Mouse (Mus musculus): ENCODE measurements around the gene 4930524J08Rik. TPM values are rescaled to one million over a fixed set of nuclear protein-coding genes. Genes with fewer than 3 reads are reported as not detected.

The 4930524J08Rik gene
- polyA plus RNA-seq, 1 experiment from 2014 or later, result 2.4 TPM

DNA sequence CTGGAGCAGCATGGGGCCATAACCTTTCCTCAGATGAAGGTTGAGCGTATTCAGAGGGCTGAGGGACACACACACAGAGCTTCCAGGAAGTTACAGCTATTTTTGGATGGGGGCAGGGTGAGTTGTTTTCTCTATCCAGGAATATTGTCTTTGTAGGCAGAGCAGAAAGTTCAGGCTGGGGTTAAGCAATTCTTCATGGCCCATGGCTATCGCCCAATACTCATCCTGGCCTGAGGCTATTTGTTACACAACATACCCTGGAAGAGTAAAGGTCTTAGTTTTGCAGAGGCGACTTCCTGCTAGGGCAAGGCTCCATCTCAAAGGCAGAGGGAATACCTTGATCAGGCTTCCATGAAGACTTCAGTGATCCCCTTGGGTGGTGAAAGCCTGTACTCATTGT, 15.3 kb downstream of the 4930524J08Rik start:
- no peaks in the 10 kb centered on the region for H3K4me1 ChIP-seq (ENCODE audit: control insufficient read depth, insufficient read depth, low read length)
- no peaks in the 10 kb centered on the region for H3K27me3 ChIP-seq (ENCODE audit: control insufficient read depth, insufficient read depth, low read length)
- no peak overlapping the region for H3K4me2 ChIP-seq (replicated peaks; ENCODE audit: low read depth, low read length)
- H3K9ac ChIP-seq (replicated peaks; ENCODE audit: low read depth, low read length), result no peak overlapping the region
- no peak overlapping the region for H3K27ac ChIP-seq (ENCODE audit: low read length)
- no peaks in the 10 kb centered on the region for H3K9me3 ChIP-seq (ENCODE audit: control insufficient read depth, low read depth, low read length)
- no peak for ATAC-seq (ENCODE audit: insufficient number of reproducible peaks, insufficient read depth, low FRiP score, low read depth)
- no peaks in the 10 kb centered on the region for H3K36me3 ChIP-seq (ENCODE audit: control insufficient read depth, insufficient read depth, low read length)
- 80% methylated on average over 3 of the region's 3 CpGs for WGBS
- no peak overlapping the region for H3K4me3 ChIP-seq (ENCODE audit: low read depth, low read length)

DNA sequence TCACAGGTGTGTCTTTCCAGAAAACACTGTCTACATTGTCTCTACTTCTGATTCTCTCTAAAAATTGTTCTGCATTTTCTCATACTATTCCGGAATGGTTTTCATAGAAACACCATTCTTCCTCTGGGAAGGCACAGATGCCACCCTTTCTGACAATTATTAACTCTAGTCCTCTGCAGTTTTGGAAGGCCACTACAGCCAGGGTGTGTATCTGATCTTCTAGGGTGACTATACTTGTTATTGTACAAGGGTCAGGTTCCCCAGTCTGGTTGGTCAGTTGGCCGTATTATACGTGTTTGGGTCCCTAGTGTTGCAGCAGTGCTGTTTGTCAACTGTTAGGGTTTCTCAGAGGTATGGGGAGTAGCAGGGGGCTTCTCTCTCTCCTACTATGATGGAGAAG, 15.8 kb downstream of the 4930524J08Rik start:
- H3K36me3 ChIP-seq (ENCODE audit: control insufficient read depth, insufficient read depth, low read length), result no peaks in the 10 kb centered on the region
- ATAC-seq (ENCODE audit: insufficient number of reproducible peaks, insufficient read depth, low FRiP score, low read depth), result no peak

DNA sequence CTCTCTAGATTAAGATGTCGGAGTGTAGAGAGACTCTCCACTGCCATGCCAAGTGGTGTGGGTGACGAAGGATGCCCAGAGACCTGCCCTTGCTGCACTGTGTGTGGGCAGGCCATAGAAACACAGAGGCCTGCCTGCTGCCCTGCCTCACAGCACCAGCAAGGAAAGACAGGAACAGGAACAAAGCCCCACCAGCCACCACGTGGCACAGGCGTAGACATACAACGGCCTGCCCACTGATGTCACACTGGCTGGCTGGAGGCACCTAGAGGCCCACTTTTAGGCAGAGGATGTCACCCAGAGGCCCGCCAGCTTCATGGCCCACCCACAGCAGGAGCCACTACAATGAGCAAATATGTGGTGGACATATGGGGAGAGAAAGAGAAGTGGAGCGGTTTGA, 21.2 kb downstream of the 4930524J08Rik start:
- Histone ChIP-seq H3K27me3 (ENCODE audit: control insufficient read depth, insufficient read depth, low read length) (no peaks in the 10 kb centered on the region), H3K9me3 (ENCODE audit: control insufficient read depth, low read depth, low read length) (no peaks in the 10 kb centered on the region), H3K4me2 (replicated peaks; ENCODE audit: low read depth, low read length) (no peak overlapping the region), H3K36me3 (ENCODE audit: control insufficient read depth, insufficient read depth, low read length) (no peaks in the 10 kb centered on the region), H3K27ac (ENCODE audit: low read length) (no peak overlapping the region), H3K4me1 (ENCODE audit: control insufficient read depth, insufficient read depth, low read length) (0 out of 2 replicates have a peak, but pooled peaks cover 3% of the 10 kb centered on the region), H3K4me3 (ENCODE audit: low read depth, low read length) (no peak overlapping the region), H3K9ac (replicated peaks; ENCODE audit: low read depth, low read length) (no peak overlapping the region)
- ATAC-seq (ENCODE audit: insufficient number of reproducible peaks, insufficient read depth, low FRiP score, low read depth), result no peak
- WGBS, result 78% methylated on average over 7 of the region's 7 CpGs

More for the DNA sequence above, 15.8 kb downstream of the 4930524J08Rik start:
- no peak overlapping the region for H3K9ac ChIP-seq (replicated peaks; ENCODE audit: low read depth, low read length)
- no peak overlapping the region for H3K4me2 ChIP-seq (replicated peaks; ENCODE audit: low read depth, low read length)
- H3K27me3 ChIP-seq (ENCODE audit: control insufficient read depth, insufficient read depth, low read length), result no peaks in the 10 kb centered on the region
- no peak overlapping the region for H3K27ac ChIP-seq (ENCODE audit: low read length)
- H3K9me3 ChIP-seq (ENCODE audit: control insufficient read depth, low read depth, low read length), result no peaks in the 10 kb centered on the region
- H3K4me1 ChIP-seq (ENCODE audit: control insufficient read depth, insufficient read depth, low read length), result no peaks in the 10 kb centered on the region
- H3K4me3 ChIP-seq (ENCODE audit: low read depth, low read length), result no peak overlapping the region
- WGBS, result 83% methylated on average over 3 of the region's 3 CpGs

DNA sequence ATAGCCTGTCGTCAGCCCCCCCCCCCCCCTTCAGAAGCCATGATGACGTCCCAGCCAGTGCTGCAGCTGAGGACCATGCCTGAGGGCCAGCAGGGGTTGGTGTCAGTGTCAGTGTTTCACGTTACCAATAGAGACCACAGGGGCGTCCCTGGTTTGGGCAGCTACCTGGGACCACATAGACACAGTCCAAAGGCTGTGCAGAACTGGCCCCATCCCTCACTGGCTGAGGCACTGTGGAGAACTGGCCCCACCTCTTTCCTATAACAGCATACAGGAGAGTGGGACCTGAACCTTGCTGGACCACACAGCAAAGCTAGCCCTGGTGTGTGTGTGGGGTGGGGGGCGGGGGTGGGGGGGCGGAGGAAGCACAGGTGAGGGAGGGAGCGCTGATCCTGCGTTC, 21.6 kb downstream of the 4930524J08Rik start:
- H3K4me3 ChIP-seq (ENCODE audit: low read depth, low read length), result no peak overlapping the region
- H3K36me3 ChIP-seq (ENCODE audit: control insufficient read depth, insufficient read depth, low read length), result no peaks in the 10 kb centered on the region
- WGBS, result 47% methylated on average over 8 of the region's 8 CpGs
- no peaks in the 10 kb centered on the region for H3K9me3 ChIP-seq (ENCODE audit: control insufficient read depth, low read depth, low read length)
- ATAC-seq (ENCODE audit: insufficient number of reproducible peaks, insufficient read depth, low FRiP score, low read depth), result no peak
- H3K4me1 ChIP-seq (ENCODE audit: control insufficient read depth, insufficient read depth, low read length), result 0 out of 2 replicates have a peak, but pooled peaks cover 3% of the 10 kb centered on the region
- no peak overlapping the region for H3K4me2 ChIP-seq (replicated peaks; ENCODE audit: low read depth, low read length)
- H3K27ac ChIP-seq (ENCODE audit: low read length), result no peak overlapping the region
- no peak overlapping the region for H3K9ac ChIP-seq (replicated peaks; ENCODE audit: low read depth, low read length)
- H3K27me3 ChIP-seq (ENCODE audit: control insufficient read depth, insufficient read depth, low read length), result no peaks in the 10 kb centered on the region

DNA sequence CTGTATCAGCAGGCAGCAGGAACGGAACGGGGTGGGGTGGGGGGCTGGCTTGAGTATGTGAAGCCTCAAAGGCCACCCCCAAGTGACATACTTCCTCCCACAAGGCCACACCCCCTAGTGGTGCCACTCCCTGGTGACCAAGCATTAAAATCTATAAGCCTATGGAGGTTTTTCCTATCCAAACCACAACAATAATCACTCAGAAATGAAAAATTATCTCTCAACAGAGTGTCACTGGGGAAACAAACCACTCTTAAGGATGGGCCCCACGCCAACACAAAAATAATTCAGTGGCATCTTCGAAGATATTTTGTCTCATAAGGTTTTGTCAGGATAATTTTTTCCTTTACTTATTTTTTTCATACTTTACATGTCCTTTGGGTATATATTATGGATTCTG, 25.0 kb downstream of the 4930524J08Rik start:
- Histone ChIP-seq H3K4me1 (ENCODE audit: control insufficient read depth, insufficient read depth, low read length) (0 out of 2 replicates have a peak, but pooled peaks cover 3% of the 10 kb centered on the region), H3K36me3 (ENCODE audit: control insufficient read depth, insufficient read depth, low read length) (no peaks in the 10 kb centered on the region), H3K27ac (ENCODE audit: low read length) (no peak overlapping the region), H3K27me3 (ENCODE audit: control insufficient read depth, insufficient read depth, low read length) (no peaks in the 10 kb centered on the region), H3K9ac (replicated peaks; ENCODE audit: low read depth, low read length) (no peak overlapping the region), H3K4me2 (replicated peaks; ENCODE audit: low read depth, low read length) (no peak overlapping the region), H3K4me3 (ENCODE audit: low read depth, low read length) (no peak overlapping the region), H3K9me3 (ENCODE audit: control insufficient read depth, low read depth, low read length) (no peaks in the 10 kb centered on the region)
- ATAC-seq (ENCODE audit: insufficient number of reproducible peaks, insufficient read depth, low FRiP score, low read depth), result no peak
- 76% methylated on average over 4 of the region's 4 CpGs for WGBS

DNA sequence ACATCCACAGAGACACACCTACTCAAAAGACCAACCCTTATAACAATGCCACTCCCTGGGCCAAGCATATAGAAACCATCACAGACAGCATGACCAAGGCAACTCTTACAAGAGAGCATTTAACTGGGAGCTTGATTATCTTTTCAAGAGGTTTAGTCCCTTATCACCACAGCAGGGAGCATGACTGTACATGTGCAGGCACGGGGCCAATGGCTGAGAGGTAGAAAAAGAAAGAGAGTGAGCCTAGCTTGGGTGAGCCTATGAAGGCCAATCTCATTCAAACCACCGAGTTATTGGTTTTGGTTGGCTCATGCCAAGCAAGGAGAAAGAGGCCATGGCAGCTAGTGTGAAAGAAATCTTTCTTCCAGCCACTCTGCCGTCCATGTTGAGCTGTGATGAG, 26.6 kb downstream of the 4930524J08Rik start:
- Histone ChIP-seq H3K9me3 (ENCODE audit: control insufficient read depth, low read depth, low read length) (no peaks in the 10 kb centered on the region), H3K27me3 (ENCODE audit: control insufficient read depth, insufficient read depth, low read length) (no peaks in the 10 kb centered on the region), H3K4me2 (replicated peaks; ENCODE audit: low read depth, low read length) (no peak overlapping the region), H3K9ac (replicated peaks; ENCODE audit: low read depth, low read length) (no peak overlapping the region), H3K36me3 (ENCODE audit: control insufficient read depth, insufficient read depth, low read length) (no peaks in the 10 kb centered on the region), H3K4me1 (ENCODE audit: control insufficient read depth, insufficient read depth, low read length) (0 out of 2 replicates have a peak, but pooled peaks cover 3% of the 10 kb centered on the region), H3K4me3 (ENCODE audit: low read depth, low read length) (no peak overlapping the region), H3K27ac (ENCODE audit: low read length) (peak overlapping the region; percentile 72; the same call in 1 of the 2 replicates)
- ATAC-seq (ENCODE audit: insufficient number of reproducible peaks, insufficient read depth, low FRiP score, low read depth), result no peak
- 62% methylated on average over 3 of the region's 3 CpGs for WGBS

DNA sequence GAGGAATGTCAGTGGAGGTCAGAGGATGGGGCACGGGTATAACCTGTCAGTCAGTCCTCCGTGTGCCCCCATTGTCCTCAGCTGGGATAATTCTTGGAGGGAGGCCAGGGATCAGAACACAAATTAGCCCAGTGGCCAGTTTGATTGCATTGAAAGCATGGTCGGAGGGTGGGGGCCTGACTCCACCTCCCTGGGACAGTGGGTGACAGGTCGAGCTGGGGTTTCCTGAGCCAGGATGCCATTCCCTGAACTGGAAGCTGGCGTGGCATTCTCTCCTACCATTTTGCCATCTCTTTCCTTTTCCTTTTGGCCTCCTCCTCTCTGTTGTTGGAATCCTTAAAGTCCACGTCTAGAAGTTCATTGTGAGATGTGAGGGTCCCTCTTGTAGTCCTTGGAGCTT, 27.0 kb downstream of the 4930524J08Rik start:
- Histone ChIP-seq H3K4me2 (replicated peaks; ENCODE audit: low read depth, low read length) (no peak overlapping the region), H3K27ac (ENCODE audit: low read length) (peak overlapping the region; percentile 72; the same call in 1 of the 2 replicates)

DNA sequence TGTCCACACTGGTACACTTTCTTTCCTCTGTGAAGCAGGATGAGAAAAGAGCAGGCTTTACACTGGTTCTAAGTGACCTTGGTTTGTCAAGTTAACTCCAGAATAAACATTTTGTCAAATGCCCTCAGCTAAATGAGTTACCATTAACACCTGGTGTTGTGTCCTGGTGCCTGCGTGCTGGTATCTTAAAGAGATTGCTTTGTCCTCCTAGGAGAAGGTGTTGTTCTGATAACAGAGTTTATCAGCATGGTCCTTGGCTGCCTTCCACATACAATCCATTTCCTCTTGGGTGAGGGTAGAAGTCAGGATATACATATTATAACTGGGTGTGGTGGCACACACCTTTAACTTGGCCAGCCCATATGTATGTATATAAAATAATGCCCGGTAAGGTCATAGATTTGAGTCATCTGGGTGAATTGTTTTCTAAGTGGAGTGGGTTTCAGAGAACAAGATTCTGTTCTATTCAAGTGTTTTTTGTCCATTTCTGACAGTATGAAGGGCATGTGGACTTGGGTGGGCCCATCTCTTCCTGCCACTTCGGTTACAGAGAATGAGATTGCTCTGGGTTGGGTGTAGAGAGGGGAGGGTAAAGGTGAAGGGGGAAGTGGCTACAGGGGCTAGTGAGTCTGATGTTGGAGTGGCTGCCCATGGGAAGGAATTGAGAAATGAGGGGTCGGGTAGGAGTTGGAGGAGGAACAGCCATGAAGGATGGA, 27.6 kb downstream of the 4930524J08Rik start:
- peak; percentile 86 for ATAC-seq (ENCODE audit: insufficient number of reproducible peaks, insufficient read depth, low FRiP score, low read depth)
- H3K27ac ChIP-seq (ENCODE audit: low read length), result peak overlapping the region; percentile 72; the same call in 1 of the 2 replicates
- 68% methylated on average over 4 of the region's 4 CpGs for WGBS

More for the DNA sequence above, 27.0 kb downstream of the 4930524J08Rik start:
- 0 out of 2 replicates have a peak, but pooled peaks cover under 1% of the 10 kb centered on the region for H3K4me1 ChIP-seq (ENCODE audit: control insufficient read depth, insufficient read depth, low read length)
- H3K4me3 ChIP-seq (ENCODE audit: low read depth, low read length), result no peak overlapping the region
- H3K27me3 ChIP-seq (ENCODE audit: control insufficient read depth, insufficient read depth, low read length), result no peaks in the 10 kb centered on the region
- no peak for ATAC-seq (ENCODE audit: insufficient number of reproducible peaks, insufficient read depth, low FRiP score, low read depth)
- no peaks in the 10 kb centered on the region for H3K9me3 ChIP-seq (ENCODE audit: control insufficient read depth, low read depth, low read length)
- H3K36me3 ChIP-seq (ENCODE audit: control insufficient read depth, insufficient read depth, low read length), result no peaks in the 10 kb centered on the region
- no peak overlapping the region for H3K9ac ChIP-seq (replicated peaks; ENCODE audit: low read depth, low read length)
- whole genome bisulfite sequencing, result 78% methylated on average over 6 of the region's 6 CpGs

DNA sequence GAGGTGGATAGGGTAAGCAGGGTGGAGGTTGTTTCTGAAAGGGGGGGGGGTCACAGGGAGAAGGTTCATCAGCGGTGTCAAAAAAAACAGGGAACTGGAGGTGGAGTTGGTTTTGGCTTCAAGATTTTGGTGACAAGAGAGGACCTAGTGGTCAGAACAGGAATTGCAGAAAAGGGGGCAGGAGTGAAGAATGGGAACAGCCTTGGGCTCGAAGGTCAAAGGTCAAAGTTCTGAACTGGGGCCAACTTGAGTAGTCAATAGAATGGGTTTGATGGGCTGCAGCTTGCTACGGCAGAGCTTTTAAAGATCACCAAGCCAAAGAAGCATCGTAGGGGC, 28.1 kb downstream of the 4930524J08Rik start:
- Histone ChIP-seq H3K27me3 (ENCODE audit: control insufficient read depth, insufficient read depth, low read length) (no peaks in the 10 kb centered on the region), H3K9ac (replicated peaks; ENCODE audit: low read depth, low read length) (no peak overlapping the region), H3K4me2 (replicated peaks; ENCODE audit: low read depth, low read length) (no peak overlapping the region), H3K9me3 (ENCODE audit: control insufficient read depth, low read depth, low read length) (no peaks in the 10 kb centered on the region), H3K27ac (ENCODE audit: low read length) (no peak overlapping the region), H3K4me3 (ENCODE audit: low read depth, low read length) (no peak overlapping the region), H3K36me3 (ENCODE audit: control insufficient read depth, insufficient read depth, low read length) (no peaks in the 10 kb centered on the region), H3K4me1 (ENCODE audit: control insufficient read depth, insufficient read depth, low read length) (no peaks in the 10 kb centered on the region)
- 77% methylated on average over 4 of the region's 4 CpGs for WGBS
- ATAC-seq (ENCODE audit: insufficient number of reproducible peaks, insufficient read depth, low FRiP score, low read depth), result no peak

More for the DNA sequence above, 27.6 kb downstream of the 4930524J08Rik start:
- H3K9me3 ChIP-seq (ENCODE audit: control insufficient read depth, low read depth, low read length), result no peaks in the 10 kb centered on the region
- no peaks in the 10 kb centered on the region for H3K36me3 ChIP-seq (ENCODE audit: control insufficient read depth, insufficient read depth, low read length)
- no peak overlapping the region for H3K4me3 ChIP-seq (ENCODE audit: low read depth, low read length)
- no peaks in the 10 kb centered on the region for H3K4me1 ChIP-seq (ENCODE audit: control insufficient read depth, insufficient read depth, low read length)
- no peaks in the 10 kb centered on the region for H3K27me3 ChIP-seq (ENCODE audit: control insufficient read depth, insufficient read depth, low read length)
- no peak overlapping the region for H3K9ac ChIP-seq (replicated peaks; ENCODE audit: low read depth, low read length)
- H3K4me2 ChIP-seq (replicated peaks; ENCODE audit: low read depth, low read length), result no peak overlapping the region
